Mouse (Mus musculus) adrenal gland, adult 2 months (tissue): ENCODE results near the gene Phtf1. TPM values are rescaled to one million over a fixed set of nuclear protein-coding genes. Genes with fewer than 3 reads are reported as not detected.

ENCODE experiments used
- DNase-seq: peaks from one replicate; pipeline ENCODE4 v3.0.0; 2021
- long read RNA-seq: library from polyadenylated mRNA; stranded (forward); transcript quantifications from one replicate; pipeline ENCODE4 v2.0.0, GENCODE M21; 2021
- polyA plus RNA-seq: library from polyadenylated mRNA; depleted of rRNA; stranded (reverse); fragments of >200 nt; gene quantifications from 2 replicates; pipeline ENCODE4 v1.2.3, GENCODE M21; 2012; rRNA removed
- total RNA-seq, 2 experiments: library from RNA; stranded (reverse); gene quantifications; 2 replicates each; pipeline ENCODE4 v1.2.3; 2021

Gene Phtf1
- total RNA-seq = 10 to 100 TPM; 14.4 to 21.2 TPM
- polyA plus RNA-seq = 12.4 and 13.9 TPM in 2 replicates
- long read RNA-seq, transcript Phtf1-202 (19 exons, 3,327 nt) = major isoform, 12 of 30 reads
- long read RNA-seq, partial matches to known transcripts = 1 of 30 reads
- long read RNA-seq, other reads (novel, unspliced or antisense) = 15 of 30 reads

GRCm38 (mm10) chr3:103967861-103968691 is at the start of gene Phtf1:
Phtf1 (plus strand) TSS chr3:103968110.
- peak; percentile 94 for DNase-seq

GRCm38 (mm10) chr3:103920094-103920493 is 47.8 kb upstream of the Phtf1 start:
- DNase-seq = no peak

- no peak for DNase-seq
These were observed 42.6 kb upstream of the Phtf1 start for GRCm38 (mm10) chr3:103925302-103925701.

GRCm38 (mm10) chr3:103927511-103927910 is 40.4 kb upstream of the Phtf1 start:
- DNase-seq = no peak

GRCm38 (mm10) chr3:103944794-103945562 is 22.9 kb upstream of the Phtf1 start:
- no peak for DNase-seq

- no peak for DNase-seq
These were observed 19.2 kb upstream of the Phtf1 start for GRCm38 (mm10) chr3:103948666-103949065.

- no peak for DNase-seq
These were observed 7.3 kb upstream of the Phtf1 start for GRCm38 (mm10) chr3:103960622-103961021.

GRCm38 (mm10) chr3:103967231-103967630 is 679 bp upstream of the Phtf1 start:
- DNase-seq = no peak

- DNase-seq = no peak
These were observed 791 bp downstream of the Phtf1 start for GRCm38 (mm10) chr3:103968701-103969100.

GRCm38 (mm10) chr3:103971157-103971556 is 3.2 kb downstream of the Phtf1 start:
- no peak for DNase-seq

- DNase-seq = no peak
These were observed 16.6 kb downstream of the Phtf1 start for GRCm38 (mm10) chr3:103984556-103984955.

- no peak for DNase-seq
These were observed 17.3 kb downstream of the Phtf1 start for GRCm38 (mm10) chr3:103985194-103985593.

- no peak for DNase-seq
These were observed 20.0 kb downstream of the Phtf1 start for GRCm38 (mm10) chr3:103987831-103988432.

- no peak for DNase-seq
These were observed 21.4 kb downstream of the Phtf1 start for GRCm38 (mm10) chr3:103989352-103989751.

- DNase-seq = no peak
These were observed 23.4 kb downstream of the Phtf1 start for GRCm38 (mm10) chr3:103991271-103991670.

- no peak for DNase-seq
These were observed 30.8 kb downstream of the Phtf1 start for GRCm38 (mm10) chr3:103998724-103999123.

- DNase-seq = no peak
These were observed 39.1 kb downstream of the Phtf1 start for GRCm38 (mm10) chr3:104006896-104007466.

- DNase-seq = peak; percentile 23
These were observed 39.6 kb downstream of the Phtf1 start for GRCm38 (mm10) chr3:104007479-104007878.

- DNase-seq = no peak
These were observed 42.2 kb downstream of the Phtf1 start for GRCm38 (mm10) chr3:104009924-104010662.

- no peak for DNase-seq
These were observed 44.1 kb downstream of the Phtf1 start for GRCm38 (mm10) chr3:104011972-104012371.

- DNase-seq = no peak
These were observed 50.0 kb downstream of the Phtf1 start for GRCm38 (mm10) chr3:104017931-104018330.
